Mouse (Mus musculus) CD4-positive naive resting alpha-beta T cell, adult 57 days (primary cell): ENCODE results near the gene Trio. TPM values are rescaled to one million over a fixed set of nuclear protein-coding genes. Genes with fewer than 3 reads are reported as not detected.

Experiments used
- total RNA-seq: library from RNA; stranded (reverse); gene quantifications from one replicate; pipeline ENCODE4 v1.2.4, GENCODE M21; 2023

Gene Trio
- 34.1 TPM for total RNA-seq

DNA sequence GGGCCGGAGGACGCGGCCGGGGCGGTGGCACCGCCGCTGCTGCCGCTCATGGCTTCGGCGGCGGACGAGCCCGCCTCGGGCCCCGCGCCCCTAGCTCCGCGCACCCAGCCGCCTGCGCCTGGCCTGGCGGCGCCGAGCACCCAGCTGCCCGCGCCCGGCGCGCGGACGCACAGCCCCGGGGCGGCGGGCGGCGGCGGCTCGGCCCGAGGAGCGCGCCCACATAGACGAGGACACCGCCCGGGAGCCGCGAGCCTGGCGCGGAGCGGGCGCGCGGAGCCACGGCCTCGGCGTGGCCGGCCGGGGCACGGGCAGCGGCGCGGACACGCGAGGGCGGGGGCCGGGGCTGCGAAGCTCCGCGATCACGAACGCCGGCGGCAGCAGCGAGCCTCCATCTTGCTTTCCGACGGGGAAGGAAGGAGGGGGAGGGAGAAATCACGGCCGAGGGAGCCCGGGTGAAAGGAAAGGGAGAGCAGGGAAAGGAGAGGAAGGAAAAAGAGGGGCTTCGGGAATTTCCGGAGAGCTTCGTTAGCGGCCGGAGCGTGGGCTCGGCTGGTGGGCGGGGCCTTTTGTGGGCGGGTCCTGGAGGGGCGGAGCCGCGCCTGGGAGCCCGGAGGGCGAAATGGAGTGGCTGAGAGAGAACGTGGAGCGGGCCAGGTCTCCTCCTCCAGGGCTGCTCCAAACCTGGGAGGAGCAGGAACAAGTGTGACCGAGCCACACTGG is at the start of gene Trio:
Gene Trio (minus strand): TSS at position 402 of the 720 bp plus-strand sequence.

DNA sequence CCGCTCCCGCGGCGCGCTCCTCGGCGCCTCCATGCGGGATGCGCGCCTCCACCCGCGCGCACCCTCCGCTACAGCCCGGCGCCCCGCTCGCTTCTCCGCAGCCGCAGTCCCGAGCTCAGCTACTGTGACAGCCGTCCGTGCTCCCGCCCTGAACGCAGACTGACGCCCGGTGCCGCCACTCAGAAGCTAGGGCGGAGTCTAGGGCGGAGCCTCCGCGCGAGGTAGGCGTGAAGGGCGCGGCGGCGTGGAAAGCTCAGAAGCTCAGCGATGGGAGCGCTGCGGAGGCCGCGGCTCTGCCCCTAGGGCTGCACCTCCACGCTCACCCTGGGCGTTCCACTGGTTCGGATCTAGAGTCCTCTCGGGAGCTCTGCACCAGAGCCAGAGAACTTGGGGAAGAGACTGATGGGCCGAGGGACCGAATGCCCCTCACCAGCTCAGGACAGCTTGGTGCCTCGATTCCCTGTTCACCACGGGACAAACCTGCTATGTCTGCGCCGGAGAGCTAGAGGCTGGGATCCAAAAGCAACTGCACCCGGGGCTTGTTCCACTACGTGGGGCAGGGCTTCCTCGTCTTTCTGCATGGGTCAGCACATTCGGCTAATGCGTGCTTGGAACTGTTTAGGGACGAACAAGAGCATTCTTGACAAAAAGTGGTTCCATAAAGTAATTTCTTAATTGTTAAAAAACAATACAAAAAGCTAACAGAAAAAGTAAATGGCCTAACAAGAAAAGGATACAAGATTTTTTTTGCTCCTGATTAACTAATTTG is 344.0 kb downstream of the Trio start, which contains the start of gene Otulinl:
Gene Otulinl (minus strand): TSS at position 161 of the 769 bp plus-strand sequence.

Other genes starting within 250 kb of the Trio start
- gene Dnah5, start 177.9 kb upstream of the Trio start, total RNA-seq, result not detected